Mouse (Mus musculus) liver, embryonic 11.5 days (tissue): ENCODE measurements around the gene Arhgef19. TPM values are rescaled to one million over a fixed set of nuclear protein-coding genes. Genes with fewer than 3 reads are reported as not detected.

Source experiments
- ATAC-seq: fragments of 200-750 bp; cut with Nextera tagmentation; replicated peaks from 2 replicates; pipeline ENCODE4 v1.8.0; 2017; ENCODE audit warnings: moderate number of reproducible peaks, mild to moderate bottlenecking, moderate TSS enrichment, moderate library complexity; ENCODE audit not compliant: low FRiP score
- DNase-seq: peaks from one replicate; pipeline ENCODE4 v3.0.0-alpha.2; 2017; ENCODE audit warnings: low spot score
- H3K27ac ChIP-seq: fragments of 300-500 bp; sonication (generic); 2 replicates; pipeline ENCODE4 v1.5.1; 2014; ENCODE audit warnings: mild to moderate bottlenecking, low read depth, low read length, control low read depth
- H3K27me3 ChIP-seq: fragments of 300-500 bp; sonication (generic); replicated peaks from 2 replicates; pipeline ENCODE4 v1.6.1; 2014; ENCODE audit warnings: low read length, mixed read lengths; ENCODE audit not compliant: control insufficient read depth, insufficient read depth
- H3K36me3 ChIP-seq: fragments of 300-500 bp; sonication (generic); 2 replicates; pipeline ENCODE4 v1.6.1; 2014; ENCODE audit warnings: mild to moderate bottlenecking, low read length, moderate library complexity, mixed read lengths; ENCODE audit not compliant: control insufficient read depth, insufficient read depth
- H3K4me1 ChIP-seq: fragments of 300-500 bp; sonication (generic); replicated peaks from 2 replicates; pipeline ENCODE4 v1.6.1; 2014; ENCODE audit warnings: low read length, mixed read lengths; ENCODE audit not compliant: control insufficient read depth, insufficient read depth
- H3K4me2 ChIP-seq: fragments of 300-500 bp; sonication (generic); 2 replicates; pipeline ENCODE4 v1.6.1; 2014; ENCODE audit warnings: mild to moderate bottlenecking, control low read depth, moderate library complexity
- H3K4me3 ChIP-seq: fragments of 300-500 bp; sonication (generic); 2 replicates; pipeline ENCODE4 v1.5.1; 2014; ENCODE audit warnings: low read depth, low read length, control low read depth
- H3K9ac ChIP-seq: fragments of 300-500 bp; sonication (generic); 2 replicates; pipeline ENCODE4 v1.6.1; 2014; ENCODE audit warnings: low read depth, low read length, control low read depth
- H3K9me3 ChIP-seq: fragments of 300-500 bp; sonication (generic); 2 replicates; pipeline ENCODE4 v1.6.1; 2016; ENCODE audit warnings: low read length, inconsistent platforms, mixed read lengths; ENCODE audit not compliant: control insufficient read depth
- WGBS: fragments of 180-500 bp; shearing (Covaris S2); extraction: QIAGEN DNeasy Blood & Tissue Kit; methylation state at CpG from one replicate; pipeline ENCODE4 v1.1.7; 2014; 5-methylcytosine and 5-hydroxymethylcytosine counted together
- polyA plus RNA-seq: library from polyadenylated mRNA; unstranded; fragments of >200 nt; fragmentation: Nextera tagmentation; extraction: Ambion mirVana; gene quantifications from 2 replicates; pipeline ENCODE4 v1.2.1, GENCODE M21; 2014

Gene Arhgef19
- polyA plus RNA-seq: 2.3 and 2.5 TPM in 2 replicates

DNA sequence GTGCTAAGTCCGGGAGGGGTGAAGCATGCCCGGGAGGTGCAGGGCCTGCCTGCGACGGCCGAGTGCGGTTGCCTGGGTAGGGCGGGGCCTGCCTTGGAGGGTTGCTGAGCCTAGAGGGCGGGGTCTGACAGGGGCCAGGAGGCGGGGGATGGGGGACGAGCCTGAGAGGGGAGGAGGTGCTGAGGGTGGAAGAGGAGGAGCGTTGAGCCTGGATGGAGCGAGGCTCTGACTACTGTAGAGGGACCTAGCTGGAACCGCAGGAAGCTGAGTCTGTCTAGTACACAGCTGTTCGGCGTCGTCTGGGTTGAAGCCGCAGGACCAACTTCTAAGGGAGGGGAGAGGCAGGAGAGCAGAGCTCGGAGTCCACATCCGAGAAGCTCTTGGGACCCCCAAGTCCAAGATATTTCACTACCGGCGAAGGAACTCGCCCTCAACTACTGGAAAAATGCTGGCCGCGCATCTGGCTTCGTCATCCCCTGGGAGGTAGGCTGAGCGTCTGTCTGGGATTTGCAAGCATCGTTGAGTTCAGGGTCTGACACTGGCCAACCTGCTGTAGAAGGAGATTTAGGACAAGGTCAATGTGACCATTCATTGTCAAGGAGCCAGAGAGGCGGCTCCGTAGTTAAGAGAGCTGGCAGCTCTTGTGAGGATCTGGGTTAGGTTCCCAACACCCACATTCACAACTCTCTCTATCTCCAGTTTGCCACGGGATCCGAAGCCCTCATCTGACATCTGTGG lies at the start of gene Arhgef19:
Arhgef19 (plus strand) TSS at position 112 of the 738 bp plus-strand sequence.
- peak within 1 kb of the TSS; percentile 52 for H3K9ac ChIP-seq
- peak; percentile 85 for DNase-seq
- peaks cover 23% of the 10 kb centered on the region for H3K4me1 ChIP-seq

GRCm38 (mm10) chr4:141191294-141191693 lies 48.0 kb upstream of the Arhgef19 start:
- no peak overlapping the region for H3K9ac ChIP-seq
- H3K4me1 ChIP-seq: peaks cover 5% of the 10 kb centered on the region
- ATAC-seq (no peak), DNase-seq (no peak)
- H3K4me3 ChIP-seq: no peak overlapping the region
- 94% methylated on average over 7 of the region's 7 CpGs for WGBS
- H3K9me3 ChIP-seq: no peaks in the 10 kb centered on the region
- H3K27me3 ChIP-seq: no peaks in the 10 kb centered on the region
- no peak overlapping the region for H3K27ac ChIP-seq
- H3K36me3 ChIP-seq: peaks cover 16% of the 10 kb centered on the region
- H3K4me2 ChIP-seq: no peak overlapping the region

More for the DNA sequence above, at the start of gene Arhgef19:
- peak within 1 kb of the TSS; percentile 69 for H3K4me2 ChIP-seq
- ATAC-seq: peak; percentile 91
- WGBS: 4% methylated on average over 31 of the region's 31 CpGs
- H3K27ac ChIP-seq: no peak within 1 kb of the TSS
- no peaks in the 10 kb centered on the region for H3K9me3 ChIP-seq
- peaks cover 86% of the 10 kb centered on the region for H3K27me3 ChIP-seq
- H3K4me3 ChIP-seq: peak within 1 kb of the TSS; percentile 40
- H3K36me3 ChIP-seq: no peaks in the 10 kb centered on the region

- no peak overlapping the region for H3K4me2 ChIP-seq
- no peak overlapping the region for H3K9ac ChIP-seq
- ATAC-seq (no peak), DNase-seq (no peak)
- H3K4me1 ChIP-seq: no peaks in the 10 kb centered on the region
- H3K9me3 ChIP-seq: no peaks in the 10 kb centered on the region
- no peak overlapping the region for H3K27ac ChIP-seq
- WGBS: 83% methylated on average over 6 of the region's 6 CpGs
- H3K36me3 ChIP-seq: peaks cover 33% of the 10 kb centered on the region
- no peaks in the 10 kb centered on the region for H3K27me3 ChIP-seq
- no peak overlapping the region for H3K4me3 ChIP-seq
Measured at GRCm38 (mm10) chr4:141194553-141194952, 44.7 kb upstream of the Arhgef19 start.

GRCm38 (mm10) chr4:141196981-141197685 lies 42.2 kb upstream of the Arhgef19 start:
- ATAC-seq: no peak
- DNase-seq: no peak
- Histone ChIP-seq H3K4me3 (no peak overlapping the region), H3K9ac (no peak overlapping the region), H3K4me1 (no peaks in the 10 kb centered on the region), H3K9me3 (no peaks in the 10 kb centered on the region), H3K4me2 (no peak overlapping the region), H3K36me3 (peaks cover 45% of the 10 kb centered on the region), H3K27ac (no peak overlapping the region), H3K27me3 (no peaks in the 10 kb centered on the region)
- 90% methylated on average over 13 of the region's 13 CpGs for WGBS

- WGBS: 89% methylated on average over 13 of the region's 13 CpGs
- no peak overlapping the region for H3K9ac ChIP-seq
- no peak overlapping the region for H3K4me2 ChIP-seq
- H3K4me3 ChIP-seq: no peak overlapping the region
- H3K9me3 ChIP-seq: no peaks in the 10 kb centered on the region
- H3K36me3 ChIP-seq: peaks cover 48% of the 10 kb centered on the region
- H3K27ac ChIP-seq: no peak overlapping the region
- no peak for DNase-seq
- H3K27me3 ChIP-seq: no peaks in the 10 kb centered on the region
- no peaks in the 10 kb centered on the region for H3K4me1 ChIP-seq
- no peak for ATAC-seq
Measured at GRCm38 (mm10) chr4:141197686-141198035, 41.6 kb upstream of the Arhgef19 start.

GRCm38 (mm10) chr4:141200906-141201305 lies 38.4 kb upstream of the Arhgef19 start:
- ATAC-seq: no peak
- Histone ChIP-seq H3K4me2 (no peak overlapping the region), H3K4me3 (no peak overlapping the region), H3K36me3 (peaks cover 36% of the 10 kb centered on the region), H3K4me1 (no peaks in the 10 kb centered on the region), H3K9ac (no peak overlapping the region), H3K27me3 (no peaks in the 10 kb centered on the region), H3K9me3 (no peaks in the 10 kb centered on the region), H3K27ac (no peak overlapping the region)
- 62% methylated on average over 11 of the region's 11 CpGs for WGBS
- DNase-seq: no peak

GRCm38 (mm10) chr4:141202192-141202591 lies 37.1 kb upstream of the Arhgef19 start:
- 85% methylated on average over 6 of the region's 6 CpGs for WGBS
- Histone ChIP-seq H3K9me3 (no peaks in the 10 kb centered on the region), H3K4me1 (no peaks in the 10 kb centered on the region), H3K27ac (no peak overlapping the region), H3K4me2 (no peak overlapping the region), H3K27me3 (no peaks in the 10 kb centered on the region), H3K4me3 (no peak overlapping the region), H3K9ac (no peak overlapping the region), H3K36me3 (peaks cover 28% of the 10 kb centered on the region)
- ATAC-seq: no peak
- DNase-seq: no peak

GRCm38 (mm10) chr4:141204580-141205061 lies 34.7 kb upstream of the Arhgef19 start:
- no peak overlapping the region for H3K27ac ChIP-seq
- no peak overlapping the region for H3K9ac ChIP-seq
- no peaks in the 10 kb centered on the region for H3K9me3 ChIP-seq
- no peak overlapping the region for H3K4me2 ChIP-seq
- H3K4me1 ChIP-seq: no peaks in the 10 kb centered on the region
- peaks cover 15% of the 10 kb centered on the region for H3K36me3 ChIP-seq
- DNase-seq (no peak), ATAC-seq (no peak)
- H3K27me3 ChIP-seq: no peaks in the 10 kb centered on the region
- H3K4me3 ChIP-seq: no peak overlapping the region
- 75% methylated on average over 4 of the region's 4 CpGs for WGBS
